Mouse (Mus musculus) embryonic fibroblast, embryonic 13.5 days (primary cell): ENCODE measurements around the gene Il31ra. TPM values are rescaled to one million over a fixed set of nuclear protein-coding genes. Genes with fewer than 3 reads are reported as not detected.
"Not testable (repeated sequence)": the region's sequence is repeated elsewhere in the genome, so short reads cannot be mapped to it uniquely, and the experiment has no call there.

Experiments
- H3K27ac ChIP-seq: 2 replicates; pipeline ENCODE4 v1.5.1; 2012; ENCODE audit warnings: low read length, control low read depth, inconsistent platforms; ENCODE audit not compliant: insufficient read depth
- H3K4me1 ChIP-seq: 2 replicates; pipeline ENCODE4 v1.6.1; 2011; ENCODE audit warnings: low read length; ENCODE audit not compliant: control insufficient read depth, insufficient read depth
- H3K4me3 ChIP-seq: 2 replicates; pipeline ENCODE4 v1.5.1; 2011; ENCODE audit warnings: mild to moderate bottlenecking, control low read depth, low read length; ENCODE audit not compliant: insufficient read depth
- CTCF ChIP-seq: IDR thresholded peaks from 2 replicates; pipeline ENCODE4 v1.5.1; 2011; ENCODE audit warnings: mild to moderate bottlenecking, control low read depth, low read length, moderate library complexity, borderline replicate concordance; ENCODE audit not compliant: insufficient read depth
- POLR2A ChIP-seq: IDR thresholded peaks from 2 replicates; pipeline ENCODE4 v1.6.1; 2011; ENCODE audit warnings: low read depth, mild to moderate bottlenecking, control low read depth, low read length, moderate library complexity
- polyA plus RNA-seq: library from polyadenylated mRNA; stranded (reverse); fragments of >200 nt; gene quantifications from 2 replicates; pipeline ENCODE4 v1.2.4, GENCODE M21; 2011; ENCODE audit warnings: low read depth; ENCODE audit not compliant: missing spikeins, insufficient read length

The Il31ra gene
- polyA plus RNA-seq, 1 experiment, result 2.3 TPM

DNA sequence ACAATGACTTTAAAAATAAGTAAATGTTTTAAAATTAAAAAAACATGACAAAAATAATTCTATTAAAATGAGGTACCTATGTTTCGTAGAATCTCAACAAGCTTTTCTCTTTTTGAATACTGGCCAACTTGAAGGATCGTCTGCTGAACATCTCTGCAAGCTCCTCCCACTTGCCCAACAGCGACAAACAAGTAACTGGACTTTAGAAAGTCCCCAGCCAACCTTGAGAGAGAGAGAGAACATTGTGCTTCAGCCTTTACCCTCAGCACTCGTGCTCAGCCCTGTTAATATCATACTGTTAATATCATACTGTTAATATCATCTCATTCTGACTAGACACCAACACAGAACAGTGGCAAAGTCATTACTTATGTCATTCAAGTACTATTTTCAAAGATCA lies 10.3 kb upstream of the Il31ra start:
- H3K4me3 ChIP-seq, result no peak overlapping the region
- no peak overlapping the region for H3K27ac ChIP-seq
- H3K4me1 ChIP-seq, result no peaks in the 10 kb centered on the region
- TF ChIP-seq POLR2A (no peak), CTCF (no peak)

- no peak overlapping the region for H3K4me3 ChIP-seq
- H3K4me1 ChIP-seq, result no peaks in the 10 kb centered on the region
- no peak for TF ChIP-seq POLR2A
- TF ChIP-seq CTCF, result no peak
- H3K27ac ChIP-seq, result no peak overlapping the region
Measured at GRCm38 (mm10) chr13:112603839-112604238, 9.7 kb upstream of the Il31ra start.

DNA sequence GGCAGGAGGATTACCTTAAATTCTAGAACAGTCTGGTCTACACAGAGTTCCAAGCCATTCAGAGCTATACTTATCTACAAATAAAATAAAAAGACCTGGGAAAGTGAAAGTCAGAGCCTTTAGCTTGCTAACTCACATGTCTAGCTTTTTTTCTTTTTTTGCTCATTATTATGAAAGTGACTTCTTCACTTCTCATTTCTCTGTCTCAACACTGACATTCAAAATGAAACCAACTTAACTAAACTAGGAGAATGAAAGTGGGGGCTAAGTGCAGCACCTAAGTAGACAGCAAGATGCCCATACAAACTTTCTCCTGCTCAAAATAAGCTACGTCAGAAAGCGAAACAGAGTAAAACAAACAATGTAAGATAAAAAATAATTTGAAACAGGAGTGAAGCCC lies 8.4 kb upstream of the Il31ra start:
- TF ChIP-seq CTCF, result no peak
- TF ChIP-seq POLR2A, result no peak
- no peak overlapping the region for H3K27ac ChIP-seq
- no peaks in the 10 kb centered on the region for H3K4me1 ChIP-seq
- H3K4me3 ChIP-seq, result no peak overlapping the region

- Histone ChIP-seq H3K4me1 (no peaks in the 10 kb centered on the region), H3K27ac (no peak overlapping the region), H3K4me3 (no peak overlapping the region)
- no peak for TF ChIP-seq POLR2A
Measured at GRCm38 (mm10) chr13:112590254-112590653, 3.9 kb downstream of the Il31ra start.

GRCm38 (mm10) chr13:112589625-112590024 lies 4.5 kb downstream of the Il31ra start:
- H3K4me1 ChIP-seq, result no peaks in the 10 kb centered on the region
- TF ChIP-seq CTCF (no peak), POLR2A (no peak)
- H3K27ac ChIP-seq, result no peak overlapping the region
- H3K4me3 ChIP-seq, result no peak overlapping the region

GRCm38 (mm10) chr13:112584556-112585237 lies 9.5 kb downstream of the Il31ra start:
- no peaks in the 10 kb centered on the region for H3K4me1 ChIP-seq
- H3K27ac ChIP-seq, result no peak overlapping the region
- TF ChIP-seq POLR2A (no peak), CTCF (no peak)
- no peak overlapping the region for H3K4me3 ChIP-seq

DNA sequence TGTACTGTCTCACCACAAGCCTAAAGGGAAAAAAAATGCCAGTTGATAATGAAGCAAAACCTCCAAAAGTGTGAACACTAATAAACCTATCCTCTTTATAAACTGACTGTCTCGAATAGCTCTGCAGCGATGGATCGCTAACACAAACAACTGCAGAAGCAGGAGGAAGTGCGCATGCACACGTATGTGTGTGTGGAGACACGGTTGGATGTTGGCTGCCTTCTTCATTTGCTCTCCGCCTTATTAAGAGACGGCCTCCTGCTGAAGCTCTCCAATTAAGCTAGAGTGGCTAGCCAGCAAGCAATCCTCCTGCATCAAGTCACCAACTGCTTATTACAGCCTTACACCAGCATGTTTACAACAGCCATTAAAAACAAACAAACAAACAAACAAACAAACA lies 11.9 kb downstream of the Il31ra start:
- no peak for TF ChIP-seq CTCF
- TF ChIP-seq POLR2A, result no peak
- H3K4me3 ChIP-seq, result no peak overlapping the region
- H3K4me1 ChIP-seq, result no peaks in the 10 kb centered on the region
- H3K27ac ChIP-seq, result no peak overlapping the region

DNA sequence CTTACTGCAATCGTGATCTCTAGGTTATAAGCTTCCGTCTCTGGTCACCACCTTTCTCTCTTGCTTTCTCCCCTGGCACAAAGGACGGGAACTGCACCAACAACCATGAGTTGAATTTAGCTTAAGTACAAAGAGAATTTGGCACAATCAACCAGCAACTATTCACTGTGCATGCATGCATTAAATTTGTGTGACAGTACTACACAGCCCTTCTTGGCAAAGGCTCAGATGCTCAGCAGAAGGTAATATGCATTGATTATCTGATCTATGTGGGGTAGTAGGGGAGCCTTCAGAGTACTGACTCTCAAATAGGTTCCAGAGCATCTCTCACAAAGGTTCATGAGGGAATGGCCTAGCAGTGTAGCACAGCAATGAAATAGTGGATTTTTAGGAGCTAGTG lies 12.4 kb downstream of the Il31ra start:
- TF ChIP-seq CTCF (no peak), POLR2A (no peak)
- Histone ChIP-seq H3K4me3 (no peak overlapping the region), H3K4me1 (no peaks in the 10 kb centered on the region), H3K27ac (peak overlapping the region; percentile 37; the same call in 1 of the 2 replicates)

- Histone ChIP-seq H3K27ac (peak overlapping the region; percentile 37; the same call in 1 of the 2 replicates), H3K4me3 (no peak overlapping the region), H3K4me1 (no peaks in the 10 kb centered on the region)
- TF ChIP-seq CTCF (no peak), POLR2A (no peak)
Measured at GRCm38 (mm10) chr13:112580590-112581320, 13.4 kb downstream of the Il31ra start.

DNA sequence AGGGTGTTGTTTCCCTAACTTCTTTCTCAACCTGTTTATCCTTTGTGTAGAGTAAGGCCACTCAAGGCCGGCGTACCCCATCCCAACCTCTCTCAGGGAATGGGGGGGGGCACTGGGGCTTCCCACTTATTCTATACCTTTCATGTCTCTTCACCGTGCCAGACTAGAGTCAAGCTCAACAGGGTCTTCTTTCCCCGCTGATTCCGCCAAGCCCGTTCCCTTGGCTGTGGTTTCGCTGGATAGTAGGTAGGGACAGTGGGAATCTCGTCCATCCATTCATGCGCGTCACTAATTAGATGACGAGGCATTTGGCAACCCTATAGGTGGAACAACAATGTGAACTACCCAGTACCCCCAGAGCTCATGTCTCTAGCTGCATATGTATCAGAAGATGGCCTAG lies 16.1 kb downstream of the Il31ra start:
- H3K4me3 ChIP-seq, H3K4me1 ChIP-seq, H3K27ac ChIP-seq: not testable (repeated sequence)

- Histone ChIP-seq H3K27ac (no peak overlapping the region), H3K4me3 (no peak overlapping the region), H3K4me1 (no peaks in the 10 kb centered on the region)
- TF ChIP-seq POLR2A (no peak), CTCF (no peak)
Measured at GRCm38 (mm10) chr13:112573800-112574199, 20.4 kb downstream of the Il31ra start.
